Mouse (Mus musculus): ENCODE measurements at regions not wholly inside any gene's neighbourhood (a gene's known extent, or its start where the extent isn't known, plus 50 kb on each side); places are given as distances from the start of the nearest gene placed in this dataset.
"Not testable (repeated sequence)": the region's sequence is repeated elsewhere in the genome, so short reads cannot be mapped to it uniquely, and the experiment has no call there.

GRCm38 (mm10) chr15:87818566-87818965 lies 274.5 kb downstream of the Fam19a5 start:
- ATAC-seq (replicated peaks in 1 of 2; ENCODE audit: insufficient read depth in 1 of 2, low FRiP score in 2 of 2, low TSS enrichment in 1 of 2, low read depth in 1 of 2, poor library complexity in 2 of 2, severe bottlenecking in 2 of 2), result no peak

GRCm38 (mm10) chr15:87842097-87842496 lies 298.0 kb downstream of the Fam19a5 start:
- no peak for ATAC-seq (replicated peaks in 1 of 2; ENCODE audit: insufficient read depth in 1 of 2, low FRiP score in 2 of 2, low TSS enrichment in 1 of 2, low read depth in 1 of 2, poor library complexity in 2 of 2, severe bottlenecking in 2 of 2)

- no peak for ATAC-seq (replicated peaks in 1 of 2; ENCODE audit: insufficient read depth in 1 of 2, low FRiP score in 2 of 2, low TSS enrichment in 1 of 2, low read depth in 1 of 2, poor library complexity in 2 of 2, severe bottlenecking in 2 of 2)
Observed at GRCm38 (mm10) chr15:87859069-87859468, 315.0 kb downstream of the Fam19a5 start.

- ATAC-seq (replicated peaks in 1 of 2; ENCODE audit: insufficient read depth in 1 of 2, low FRiP score in 2 of 2, low TSS enrichment in 1 of 2, low read depth in 1 of 2, poor library complexity in 2 of 2, severe bottlenecking in 2 of 2), result no peak
Observed at GRCm38 (mm10) chr15:87876286-87876899, 332.3 kb downstream of the Fam19a5 start.

GRCm38 (mm10) chr15:87890903-87891302 lies 346.8 kb downstream of the Fam19a5 start:
- no peak for ATAC-seq (replicated peaks in 1 of 2; ENCODE audit: insufficient read depth in 1 of 2, low FRiP score in 2 of 2, low TSS enrichment in 1 of 2, low read depth in 1 of 2, poor library complexity in 2 of 2, severe bottlenecking in 2 of 2)

- ATAC-seq (replicated peaks in 1 of 2; ENCODE audit: insufficient read depth in 1 of 2, low FRiP score in 2 of 2, low TSS enrichment in 1 of 2, low read depth in 1 of 2, poor library complexity in 2 of 2, severe bottlenecking in 2 of 2), result not testable (repeated sequence)
Observed at GRCm38 (mm10) chr15:87894866-87895265, 350.8 kb downstream of the Fam19a5 start.

GRCm38 (mm10) chr15:87898655-87899054 lies 354.6 kb downstream of the Fam19a5 start:
- no peak for ATAC-seq (replicated peaks in 1 of 2; ENCODE audit: insufficient read depth in 1 of 2, low FRiP score in 2 of 2, low TSS enrichment in 1 of 2, low read depth in 1 of 2, poor library complexity in 2 of 2, severe bottlenecking in 2 of 2)

- no peak for ATAC-seq (replicated peaks in 1 of 2; ENCODE audit: insufficient read depth in 1 of 2, low FRiP score in 2 of 2, low TSS enrichment in 1 of 2, low read depth in 1 of 2, poor library complexity in 2 of 2, severe bottlenecking in 2 of 2)
Observed at GRCm38 (mm10) chr15:87904436-87904835, 360.3 kb downstream of the Fam19a5 start.

- no peak for ATAC-seq (replicated peaks in 1 of 2; ENCODE audit: insufficient read depth in 1 of 2, low FRiP score in 2 of 2, low TSS enrichment in 1 of 2, low read depth in 1 of 2, poor library complexity in 2 of 2, severe bottlenecking in 2 of 2)
Observed at GRCm38 (mm10) chr15:87906310-87906709, 362.2 kb downstream of the Fam19a5 start.

- ATAC-seq (replicated peaks in 1 of 2; ENCODE audit: insufficient read depth in 1 of 2, low FRiP score in 2 of 2, low TSS enrichment in 1 of 2, low read depth in 1 of 2, poor library complexity in 2 of 2, severe bottlenecking in 2 of 2), result no peak
Observed at GRCm38 (mm10) chr15:87922091-87922490, 378.0 kb downstream of the Fam19a5 start.

GRCm38 (mm10) chr15:87922781-87923446 lies 378.8 kb downstream of the Fam19a5 start:
- no peak for ATAC-seq (replicated peaks in 1 of 2; ENCODE audit: insufficient read depth in 1 of 2, low FRiP score in 2 of 2, low TSS enrichment in 1 of 2, low read depth in 1 of 2, poor library complexity in 2 of 2, severe bottlenecking in 2 of 2)

GRCm38 (mm10) chr15:87923906-87924305 lies 379.8 kb downstream of the Fam19a5 start:
- ATAC-seq (replicated peaks in 1 of 2; ENCODE audit: insufficient read depth in 1 of 2, low FRiP score in 2 of 2, low TSS enrichment in 1 of 2, low read depth in 1 of 2, poor library complexity in 2 of 2, severe bottlenecking in 2 of 2), result no peak

- ATAC-seq (replicated peaks in 1 of 2; ENCODE audit: insufficient read depth in 1 of 2, low FRiP score in 2 of 2, low TSS enrichment in 1 of 2, low read depth in 1 of 2, poor library complexity in 2 of 2, severe bottlenecking in 2 of 2), result no peak
Observed at GRCm38 (mm10) chr15:87936041-87936440, 391.9 kb downstream of the Fam19a5 start.

- ATAC-seq (replicated peaks in 1 of 2; ENCODE audit: insufficient read depth in 1 of 2, low FRiP score in 2 of 2, low TSS enrichment in 1 of 2, low read depth in 1 of 2, poor library complexity in 2 of 2, severe bottlenecking in 2 of 2), result no peak
Observed at GRCm38 (mm10) chr15:87940837-87941236, 396.7 kb downstream of the Fam19a5 start.

GRCm38 (mm10) chr15:87952531-87952930 lies 408.4 kb downstream of the Fam19a5 start:
- no peak for ATAC-seq (replicated peaks in 1 of 2; ENCODE audit: insufficient read depth in 1 of 2, low FRiP score in 2 of 2, low TSS enrichment in 1 of 2, low read depth in 1 of 2, poor library complexity in 2 of 2, severe bottlenecking in 2 of 2)

- no peak for ATAC-seq (replicated peaks in 1 of 2; ENCODE audit: insufficient read depth in 1 of 2, low FRiP score in 2 of 2, low TSS enrichment in 1 of 2, low read depth in 1 of 2, poor library complexity in 2 of 2, severe bottlenecking in 2 of 2)
Observed at GRCm38 (mm10) chr15:87955685-87956256, 411.7 kb downstream of the Fam19a5 start.

GRCm38 (mm10) chr15:87958866-87959265 lies 414.8 kb downstream of the Fam19a5 start:
- no peak for ATAC-seq (replicated peaks in 1 of 2; ENCODE audit: insufficient read depth in 1 of 2, low FRiP score in 2 of 2, low TSS enrichment in 1 of 2, low read depth in 1 of 2, poor library complexity in 2 of 2, severe bottlenecking in 2 of 2)

- ATAC-seq (replicated peaks in 1 of 2; ENCODE audit: insufficient read depth in 1 of 2, low FRiP score in 2 of 2, low TSS enrichment in 1 of 2, low read depth in 1 of 2, poor library complexity in 2 of 2, severe bottlenecking in 2 of 2), result no peak
Observed at GRCm38 (mm10) chr15:87972641-87973040, 428.5 kb downstream of the Fam19a5 start.

All from hematopoietic stem cell, adult 5-6 weeks (primary cell).